In genomic region chr8:124792708-124793107, GRCm38 (mm10) we compare ENCODE assay signal across 8 mouse cellular contexts. TPM values are rescaled to one million over a fixed set of nuclear protein-coding genes. Genes with fewer than 3 reads are reported as not detected.
A peak's percentile ranks its signal among the peaks of the same experiment; 100 is the strongest.
DNase-seq lines count a peak whose midpoint lies in the region; ATAC-seq and TF ChIP-seq lines count a peak whose summit lies in the region.

Gene Trim67, plus strand, starts transcription at chr8:124793092.

- no peaks in the 10 kb centered on the region for H3K9me3 ChIP-seq in E14TG2a.4 (ENCODE audit: low read length)
- no peaks in the 10 kb centered on the region for H3K9me3 ChIP-seq in hindbrain, embryonic 12.5 days (replicated peaks)
- no peaks in the 10 kb centered on the region for H3K9me3 ChIP-seq in midbrain, postnatal 0 days (ENCODE audit: low read length)

- peak; percentile 95 for ATAC-seq in hindbrain, embryonic 12.5 days (ENCODE audit: low FRiP score)
- peak; percentile 88 for ATAC-seq in midbrain, postnatal 0 days (ENCODE audit: low FRiP score)
- ATAC-seq in erythroid progenitor cell, adult 5-6 weeks (replicated peaks; ENCODE audit: low FRiP score, poor library complexity, severe bottlenecking) = no peak

- peak within 1 kb of the TSS; percentile 82 for H3K4me3 ChIP-seq in E14TG2a.4 (replicated peaks; ENCODE audit: low read length)
- peak within 1 kb of the TSS; percentile 67 for H3K4me3 ChIP-seq in hindbrain, embryonic 12.5 days
- peak within 1 kb of the TSS; percentile 78 for H3K4me3 ChIP-seq in midbrain, postnatal 0 days (ENCODE audit: low read depth, low read length)

- TF ChIP-seq CTCF in E14TG2a.4 (conservative IDR thresholded peaks at IDR 0.05; ENCODE audit: low read length) = no peak
- TF ChIP-seq CTCF in midbrain, postnatal 0 days (IDR thresholded peaks at IDR 0.05) = no peak

- H3K4me2 ChIP-seq in hindbrain, embryonic 12.5 days (replicated peaks) = peak within 1 kb of the TSS; percentile 96
- peak within 1 kb of the TSS; percentile 82 for H3K4me2 ChIP-seq in midbrain, postnatal 0 days (ENCODE audit: low read depth, low read length, poor library complexity, severe bottlenecking)

- peak; percentile 83 for DNase-seq in R1 (ENCODE audit: low read depth, low spot score)
- peak; percentile 91 for DNase-seq in embryo, embryonic 11 days
- DNase-seq in left cerebral cortex, postnatal 14 days (ENCODE audit: low spot score in 2 of 2) = peak; percentile 73 to 79
- DNase-seq in midbrain, postnatal 0 days (ENCODE audit: low spot score) = peak; percentile 96
- peak; percentile 62 for DNase-seq in testis, postnatal 10 days (ENCODE audit: low spot score)

- H3K27ac ChIP-seq in hindbrain, embryonic 12.5 days = peak within 1 kb of the TSS; percentile 95
- H3K27ac ChIP-seq in midbrain, postnatal 0 days (ENCODE audit: low read depth, low read length) = peak within 1 kb of the TSS; percentile 97

- WGBS in hindbrain, embryonic 12.5 days = under 1% methylated on average over 38 of the region's 39 CpGs
- 1% methylated on average over 38 of the region's 39 CpGs for WGBS in midbrain, postnatal 0 days

- intact Hi-C loops in left cerebral cortex, postnatal 14 days (cut with DNase I) = no loop called here

- no peaks in the 10 kb centered on the region for H3K36me3 ChIP-seq in E14TG2a.4 (ENCODE audit: insufficient read depth, low read length)
- no peaks in the 10 kb centered on the region for H3K36me3 ChIP-seq in hindbrain, embryonic 12.5 days
- H3K36me3 ChIP-seq in midbrain, postnatal 0 days (ENCODE audit: insufficient read depth, low read length) = no peaks in the 10 kb centered on the region

- peaks cover 39% of the 10 kb centered on the region for H3K4me1 ChIP-seq in E14TG2a.4 (replicated peaks; ENCODE audit: low read depth, low read length)
- H3K4me1 ChIP-seq in hindbrain, embryonic 12.5 days = peaks cover 51% of the 10 kb centered on the region
- H3K4me1 ChIP-seq in midbrain, postnatal 0 days (ENCODE audit: insufficient read depth, low read length) = peaks cover 20% of the 10 kb centered on the region; the same call in 1 of the 2 replicates

- H3K27me3 ChIP-seq in E14TG2a.4 (ENCODE audit: insufficient read depth, low read length) = peaks cover 88% of the 10 kb centered on the region
- peaks cover 49% of the 10 kb centered on the region for H3K27me3 ChIP-seq in hindbrain, embryonic 12.5 days
- H3K27me3 ChIP-seq in midbrain, postnatal 0 days (ENCODE audit: insufficient read depth, low read length) = 0 out of 2 replicates have a peak, but pooled peaks cover 3% of the 10 kb centered on the region

- peak within 1 kb of the TSS; percentile 81 for H3K9ac ChIP-seq in hindbrain, embryonic 12.5 days
- peak within 1 kb of the TSS; percentile 92 for H3K9ac ChIP-seq in midbrain, postnatal 0 days (replicated peaks; ENCODE audit: low read length, poor library complexity, severe bottlenecking)

RNA-seq across cellular contexts. Expression of gene Trim67, which starts in this region (rescaled TPM):
- polyA plus RNA-seq in hindbrain, embryonic 12.5 days (2016; fragmentation: Nextera tagmentation; extraction: Ambion mirVana) = 11.9 and 13.2 TPM in 2 replicates
- 1 to 10 TPM; 5.1 to 5.8 TPM for total RNA-seq in left cerebral cortex, postnatal 14 days (2021)
- 87.1 and 104 TPM in 2 replicates for total RNA-seq in midbrain, postnatal 0 days (2014; rRNA removed)
- 22.0 and 25.6 TPM in 2 replicates for polyA plus RNA-seq in midbrain, postnatal 0 days (2015; fragmentation: Nextera tagmentation; extraction: Ambion mirVana)
- total RNA-seq in erythroid progenitor cell, adult 5-6 weeks (2015; ENCODE audit: low replicate concordance) = not detected in 2 replicates
- total RNA-seq in erythroid progenitor cell, adult 5-6 weeks (2017; ENCODE audit: low replicate concordance) = not detected in 2 replicates

Comparison
In these comparisons a context has a peak if more than half of its experiments do, and no peak if none do; other contexts are left out.
1. RNA of gene Trim67 (total RNA-seq): 87.1 to 104 TPM in midbrain, postnatal 0 days; 5.1 to 5.8 TPM in left cerebral cortex, postnatal 14 days and not detected in erythroid progenitor cell, adult 5-6 weeks; every median in the first group is over 10 times any median in the second.
2. Peak in every context shown above with its lines, with median percentiles within 50 percentile points of each other: H3K4me3 ChIP-seq and DNase-seq.